In genomic region chr6:55177060-55177732, GRCm38 (mm10) we compare ENCODE assay signal across 8 mouse cellular contexts. TPM values are rescaled to one million over a fixed set of nuclear protein-coding genes. Genes with fewer than 3 reads are reported as not detected.
A peak's percentile ranks its signal among the peaks of the same experiment; 100 is the strongest.
DNase-seq lines count a peak whose midpoint lies in the region; ATAC-seq and TF ChIP-seq lines count a peak whose summit lies in the region.

No protein-coding gene starts in this region.

- TF ChIP-seq CTCF in heart, postnatal 0 days (IDR thresholded peaks at IDR 0.05; ENCODE audit: low read depth), result peak; percentile 37

- no peaks in the 10 kb centered on the region for H3K4me1 ChIP-seq in heart, postnatal 0 days (ENCODE audit: control insufficient read depth, insufficient read depth)
- no peaks in the 10 kb centered on the region for H3K4me1 ChIP-seq in heart, embryonic 11.5 days (ENCODE audit: control insufficient read depth, insufficient read depth, low read length)
- H3K4me1 ChIP-seq in embryonic facial prominence, embryonic 14.5 days (ENCODE audit: control insufficient read depth, insufficient read depth, low read length), result no peaks in the 10 kb centered on the region
- H3K4me1 ChIP-seq in kidney, embryonic 15.5 days, result peaks cover 40% of the 10 kb centered on the region

- H3K27me3 ChIP-seq in heart, postnatal 0 days (ENCODE audit: control insufficient read depth, insufficient read depth, low read length), result no peaks in the 10 kb centered on the region
- no peaks in the 10 kb centered on the region for H3K27me3 ChIP-seq in heart, embryonic 11.5 days (ENCODE audit: control insufficient read depth, insufficient read depth, low read length)
- H3K27me3 ChIP-seq in embryonic facial prominence, embryonic 14.5 days (replicated peaks; ENCODE audit: control insufficient read depth, insufficient read depth, low read length), result no peaks in the 10 kb centered on the region
- H3K27me3 ChIP-seq in kidney, embryonic 15.5 days, result no peaks in the 10 kb centered on the region

- no peak for ATAC-seq in heart, postnatal 0 days (ENCODE audit: insufficient read depth, low read depth)
- no peak for ATAC-seq in heart, embryonic 11.5 days (replicated peaks; ENCODE audit: insufficient number of reproducible peaks, low FRiP score, low TSS enrichment)
- ATAC-seq in embryonic facial prominence, embryonic 14.5 days (ENCODE audit: low read depth), result no peak
- no peak for ATAC-seq in kidney, embryonic 15.5 days (replicated peaks; ENCODE audit: low FRiP score)

- no peak overlapping the region for H3K27ac ChIP-seq in heart, postnatal 0 days (ENCODE audit: low read depth)
- H3K27ac ChIP-seq in heart, embryonic 11.5 days (ENCODE audit: low read depth, low read length), result no peak overlapping the region
- no peak overlapping the region for H3K27ac ChIP-seq in embryonic facial prominence, embryonic 14.5 days (replicated peaks; ENCODE audit: low read depth, low read length)
- no peak overlapping the region for H3K27ac ChIP-seq in kidney, embryonic 15.5 days

- H3K9ac ChIP-seq in heart, postnatal 0 days (replicated peaks; ENCODE audit: low read depth, low read length), result no peak overlapping the region
- H3K9ac ChIP-seq in heart, embryonic 11.5 days (ENCODE audit: low read depth, low read length), result no peak overlapping the region
- no peak overlapping the region for H3K9ac ChIP-seq in embryonic facial prominence, embryonic 14.5 days (ENCODE audit: low read depth, low read length)
- no peak overlapping the region for H3K9ac ChIP-seq in kidney, embryonic 15.5 days

- no peaks in the 10 kb centered on the region for H3K9me3 ChIP-seq in heart, postnatal 0 days (replicated peaks; ENCODE audit: control insufficient read depth, low read length)
- no peaks in the 10 kb centered on the region for H3K9me3 ChIP-seq in heart, embryonic 11.5 days (replicated peaks; ENCODE audit: control insufficient read depth, low read length)
- H3K9me3 ChIP-seq in embryonic facial prominence, embryonic 14.5 days (ENCODE audit: control insufficient read depth, low read length), result no peaks in the 10 kb centered on the region
- H3K9me3 ChIP-seq in kidney, embryonic 15.5 days (replicated peaks), result no peaks in the 10 kb centered on the region

- no peaks in the 10 kb centered on the region for H3K36me3 ChIP-seq in heart, postnatal 0 days (replicated peaks; ENCODE audit: control insufficient read depth, insufficient read depth, low read length)
- H3K36me3 ChIP-seq in heart, embryonic 11.5 days (ENCODE audit: control insufficient read depth, insufficient read depth, low read length), result no peaks in the 10 kb centered on the region
- no peaks in the 10 kb centered on the region for H3K36me3 ChIP-seq in embryonic facial prominence, embryonic 14.5 days (ENCODE audit: control insufficient read depth, insufficient read depth, low read length)
- no peaks in the 10 kb centered on the region for H3K36me3 ChIP-seq in kidney, embryonic 15.5 days

- TF ChIP-seq EP300 in heart, postnatal 0 days (IDR thresholded peaks at IDR 0.05; ENCODE audit: low read depth), result no peak

- 41% methylated on average over 12 of the region's 12 CpGs for WGBS in heart, postnatal 0 days
- 46% methylated on average over 12 of the region's 12 CpGs for WGBS in heart, embryonic 11.5 days (ENCODE audit: insufficient replicate concordance)
- WGBS in embryonic facial prominence, embryonic 14.5 days, result 48% methylated on average over 12 of the region's 12 CpGs
- WGBS in kidney, embryonic 15.5 days, result 40% methylated on average over 12 of the region's 12 CpGs

- no peak overlapping the region for H3K4me2 ChIP-seq in heart, postnatal 0 days (ENCODE audit: low read depth, low read length)
- H3K4me2 ChIP-seq in heart, embryonic 11.5 days, result no peak overlapping the region
- no peak overlapping the region for H3K4me2 ChIP-seq in embryonic facial prominence, embryonic 14.5 days (ENCODE audit: low read depth, low read length)
- no peak overlapping the region for H3K4me2 ChIP-seq in kidney, embryonic 15.5 days

- DNase-seq in heart, postnatal 0 days (ENCODE audit: low spot score), result no peak
- DNase-seq in right cerebral cortex, adult 18-20 months, result peak; percentile 52
- no peak for DNase-seq in right cerebral cortex, postnatal 36 days (ENCODE audit: low spot score in 2 of 2)
- peak; percentile 17 for DNase-seq in embryonic facial prominence, embryonic 14.5 days (ENCODE audit: low spot score)
- DNase-seq in thymus, postnatal 14 days, result peak; percentile 26
- no peak for DNase-seq in gastrocnemius, postnatal 4 days (ENCODE audit: low spot score in 2 of 2)

- no peak overlapping the region for H3K4me3 ChIP-seq in heart, postnatal 0 days (ENCODE audit: low read depth, low read length)
- H3K4me3 ChIP-seq in heart, embryonic 11.5 days (ENCODE audit: low read depth, low read length), result no peak overlapping the region
- H3K4me3 ChIP-seq in embryonic facial prominence, embryonic 14.5 days (ENCODE audit: low read depth, low read length), result no peak overlapping the region
- H3K4me3 ChIP-seq in kidney, embryonic 15.5 days (replicated peaks), result no peak overlapping the region

RNA-seq across cellular contexts. Expression of gene Inmt, which starts 2.4 kb away (rescaled TPM):
- total RNA-seq in heart, postnatal 0 days (2014; rRNA removed; ENCODE audit: low replicate concordance), result 1.2 TPM in 1 of 2 replicates, not detected in the other
- polyA plus RNA-seq in heart, postnatal 0 days (2015; fragmentation: Nextera tagmentation; extraction: Ambion mirVana), result not detected in 2 replicates
- polyA plus RNA-seq in heart, embryonic 11.5 days (2014; fragmentation: Nextera tagmentation; extraction: Ambion mirVana), result not detected in 2 replicates
- 4.2 and 5.9 TPM in 2 replicates for polyA plus RNA-seq in embryonic facial prominence, embryonic 14.5 days (2014; fragmentation: Nextera tagmentation; extraction: Ambion mirVana)
- total RNA-seq in gastrocnemius, postnatal 4 days (2021), result not detected
- 5.9 and 6.1 TPM in 2 replicates for polyA plus RNA-seq in kidney, embryonic 15.5 days (2015; fragmentation: Nextera tagmentation; extraction: Ambion mirVana)

RNA-seq across cellular contexts. Expression of gene Mindy4, which starts 26.0 kb away (rescaled TPM):
- total RNA-seq in heart, postnatal 0 days (2014; rRNA removed; ENCODE audit: low replicate concordance), result 12.0 and 31.2 TPM in 2 replicates
- polyA plus RNA-seq in heart, postnatal 0 days (2015; fragmentation: Nextera tagmentation; extraction: Ambion mirVana), result 3.3 and 3.9 TPM in 2 replicates
- 8.0 and 9.2 TPM in 2 replicates for polyA plus RNA-seq in heart, embryonic 11.5 days (2014; fragmentation: Nextera tagmentation; extraction: Ambion mirVana)
- polyA plus RNA-seq in embryonic facial prominence, embryonic 14.5 days (2014; fragmentation: Nextera tagmentation; extraction: Ambion mirVana), result 16.2 and 18.2 TPM in 2 replicates
- 1 to 10 TPM; 4.1 to 4.4 TPM for total RNA-seq in gastrocnemius, postnatal 4 days (2021)
- polyA plus RNA-seq in kidney, embryonic 15.5 days (2015; fragmentation: Nextera tagmentation; extraction: Ambion mirVana), result 15.6 and 16.0 TPM in 2 replicates

RNA-seq across cellular contexts. Expression of gene Crhr2, which starts 44.4 kb away (rescaled TPM):
- 21.6 and 24.4 TPM in 2 replicates for total RNA-seq in heart, postnatal 0 days (2014; rRNA removed; ENCODE audit: low replicate concordance)
- polyA plus RNA-seq in heart, postnatal 0 days (2015; fragmentation: Nextera tagmentation; extraction: Ambion mirVana), result 10.8 and 11.9 TPM in 2 replicates
- 4.2 and 5.3 TPM in 2 replicates for polyA plus RNA-seq in heart, embryonic 11.5 days (2014; fragmentation: Nextera tagmentation; extraction: Ambion mirVana)
- 0.51 and 0.84 TPM in 2 replicates for polyA plus RNA-seq in embryonic facial prominence, embryonic 14.5 days (2014; fragmentation: Nextera tagmentation; extraction: Ambion mirVana)
- 1 to 10 TPM; 3.5 to 4.1 TPM for total RNA-seq in gastrocnemius, postnatal 4 days (2021)
- polyA plus RNA-seq in kidney, embryonic 15.5 days (2015; fragmentation: Nextera tagmentation; extraction: Ambion mirVana), result 0.13 and 0.26 TPM in 2 replicates

Comparison
In these comparisons a context has a peak if more than half of its experiments do, and no peak if none do; other contexts are left out.
1. DNase-seq: peak in right cerebral cortex, adult 18-20 months (single experiment), embryonic facial prominence, embryonic 14.5 days (single experiment) and thymus, postnatal 14 days (single experiment); none in heart, postnatal 0 days (single experiment), right cerebral cortex, postnatal 36 days (0 of 2) and gastrocnemius, postnatal 4 days (0 of 2).